Mouse (Mus musculus) ovary, adult 10 weeks (tissue): ENCODE data around the gene Vmn2r19. TPM values are rescaled to one million over a fixed set of nuclear protein-coding genes. Genes with fewer than 3 reads are reported as not detected.

Experiments used
- polyA plus RNA-seq: library from polyadenylated mRNA; stranded (reverse); fragments of 350-450 nt; fragmentation: Illumina TruSeq; extraction: RNeasy Lipid Tissue Mini Kit (QIAGEN cat#74804); gene quantifications from one replicate; pipeline ENCODE4 v1.2.3, GENCODE M21; 2014

Gene Vmn2r19
- polyA plus RNA-seq = not detected

GRCm38 (mm10) chr6:123308033-123308432 is at the start of gene Vmn2r19:
Gene Vmn2r19 (plus strand): TSS chr6:123308333.

GRCm38 (mm10) chr6:123261555-123262161 is 46.5 kb upstream of the Vmn2r19 start, which contains the start of gene Clec4d:
Gene Clec4d (plus strand): TSS chr6:123262111.

GRCm38 (mm10) chr6:123289753-123290152 is 18.4 kb upstream of the Vmn2r19 start, which contains the start of gene Clec4e:
Gene Clec4e (minus strand): TSS chr6:123289870.

Other genes starting within 250 kb of the Vmn2r19 start
- gene Clec4a2, start 201.9 kb upstream of the Vmn2r19 start, polyA plus RNA-seq = 18.8 TPM
- not detected for gene Clec4b2, start 135.4 kb upstream of the Vmn2r19 start, polyA plus RNA-seq
- gene Clec4n, start 78.5 kb upstream of the Vmn2r19 start, polyA plus RNA-seq = 8.0 TPM
- gene Clec4d, start 46.2 kb upstream of the Vmn2r19 start, polyA plus RNA-seq = 8.3 TPM
- gene Clec4e, start 18.5 kb upstream of the Vmn2r19 start, polyA plus RNA-seq = 3.0 TPM
- not detected for gene Vmn2r20, start 109.8 kb downstream of the Vmn2r19 start, polyA plus RNA-seq
- not detected for gene Vmn2r21, start 225.1 kb downstream of the Vmn2r19 start, polyA plus RNA-seq